Mouse (Mus musculus) heart, embryonic 13.5 days (tissue): ENCODE results near the gene Zfp326. TPM values are rescaled to one million over a fixed set of nuclear protein-coding genes. Genes with fewer than 3 reads are reported as not detected.
A peak's percentile ranks its signal among the peaks of the same experiment; 100 is the strongest.

Source experiments
- ATAC-seq: fragments of 200-750 bp; cut with Nextera tagmentation; 2 replicates; pipeline ENCODE4 v1.8.0; 2017; ENCODE audit warnings: moderate TSS enrichment; ENCODE audit not compliant: insufficient number of reproducible peaks, low FRiP score, low TSS enrichment; ENCODE audit errors: extremely low read depth
- H3K27ac ChIP-seq: fragments of 300-500 bp; sonication (generic); replicated peaks from 2 replicates; pipeline ENCODE4 v1.5.1; 2015; ENCODE audit warnings: moderate library complexity, mild to moderate bottlenecking, inconsistent platforms
- H3K27me3 ChIP-seq: fragments of 300-500 bp; sonication (generic); replicated peaks from 2 replicates; pipeline ENCODE4 v1.6.1; 2015; ENCODE audit warnings: mild to moderate bottlenecking, inconsistent platforms
- H3K36me3 ChIP-seq: fragments of 300-500 bp; sonication (generic); 2 replicates; pipeline ENCODE4 v1.6.1; 2015; ENCODE audit warnings: mild to moderate bottlenecking, inconsistent platforms
- H3K4me1 ChIP-seq: fragments of 300-500 bp; sonication (generic); 2 replicates; pipeline ENCODE4 v1.6.1; 2015; ENCODE audit warnings: inconsistent platforms
- H3K4me2 ChIP-seq: fragments of 300-500 bp; sonication (generic); 2 replicates; pipeline ENCODE4 v1.6.1; 2015; ENCODE audit warnings: inconsistent platforms, mild to moderate bottlenecking, moderate library complexity
- H3K4me3 ChIP-seq: fragments of 300-500 bp; sonication (generic); 2 replicates; pipeline ENCODE4 v1.5.1; 2015; ENCODE audit warnings: moderate library complexity, mild to moderate bottlenecking, inconsistent platforms
- H3K9ac ChIP-seq: fragments of 300-500 bp; sonication (generic); 2 replicates; pipeline ENCODE4 v1.6.1; 2015; ENCODE audit warnings: inconsistent platforms, mild to moderate bottlenecking, moderate library complexity
- H3K9me3 ChIP-seq: fragments of 300-500 bp; sonication (generic); 2 replicates; pipeline ENCODE4 v1.6.1; 2016; ENCODE audit warnings: inconsistent platforms
- WGBS: fragments of 180-500 bp; shearing (Covaris S2); methylation state at CpG from one replicate; pipeline ENCODE4 v1.1.7; 2015; ENCODE audit warnings: mixed read lengths; 5-methylcytosine and 5-hydroxymethylcytosine counted together
- polyA plus RNA-seq: library from polyadenylated mRNA; unstranded; fragments of >200 nt; fragmentation: Nextera tagmentation; extraction: Ambion mirVana; gene quantifications from 2 replicates; pipeline ENCODE4 v1.2.1, GENCODE M21; 2015

Zfp326 gene
- polyA plus RNA-seq, 1 experiment from 2014 or later: 24.2 TPM

DNA sequence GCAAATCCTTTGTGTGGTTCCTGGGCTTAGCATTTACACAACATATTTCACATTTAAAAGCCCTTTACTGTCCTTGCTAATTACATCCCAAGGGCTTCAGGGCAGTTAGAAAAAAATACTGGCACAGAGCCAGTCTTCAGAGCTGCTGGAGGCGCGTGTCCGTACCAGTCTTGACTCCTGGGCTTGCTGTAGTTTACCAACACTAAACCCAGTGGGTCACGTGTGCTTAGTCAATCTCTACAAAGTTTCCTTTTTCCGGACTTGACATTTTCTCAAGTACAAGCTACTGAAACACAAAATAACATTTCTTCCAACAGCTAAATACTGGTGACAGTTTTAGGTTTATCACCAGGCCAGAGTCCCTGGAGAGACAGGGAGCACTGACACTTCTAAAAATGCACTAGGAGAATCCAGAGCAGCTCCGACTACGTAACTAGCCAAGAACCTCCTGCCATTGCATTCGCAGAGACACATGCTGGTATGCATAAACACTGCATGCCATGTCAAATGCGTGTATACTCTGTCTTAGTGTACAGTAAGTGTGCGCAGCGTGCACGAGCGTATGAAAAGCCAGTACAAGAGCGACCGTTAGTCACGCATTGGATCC is 8.4 kb upstream of the Zfp326 start:
- H3K9me3 ChIP-seq: no peaks in the 10 kb centered on the region
- WGBS: 49% methylated on average over 16 of the region's 16 CpGs
- no peak overlapping the region for H3K4me3 ChIP-seq
- peak overlapping the region; percentile 20; the same call in 1 of the 2 replicates for H3K9ac ChIP-seq
- H3K27me3 ChIP-seq: peaks cover 18% of the 10 kb centered on the region; the same call in 1 of the 2 replicates
- H3K36me3 ChIP-seq: no peaks in the 10 kb centered on the region
- ATAC-seq: peak; percentile 51; the same call in 1 of the 2 replicates
- peak overlapping the region; percentile 63 for H3K27ac ChIP-seq
- peaks cover 16% of the 10 kb centered on the region for H3K4me1 ChIP-seq
- H3K4me2 ChIP-seq: peak overlapping the region; percentile 43

DNA sequence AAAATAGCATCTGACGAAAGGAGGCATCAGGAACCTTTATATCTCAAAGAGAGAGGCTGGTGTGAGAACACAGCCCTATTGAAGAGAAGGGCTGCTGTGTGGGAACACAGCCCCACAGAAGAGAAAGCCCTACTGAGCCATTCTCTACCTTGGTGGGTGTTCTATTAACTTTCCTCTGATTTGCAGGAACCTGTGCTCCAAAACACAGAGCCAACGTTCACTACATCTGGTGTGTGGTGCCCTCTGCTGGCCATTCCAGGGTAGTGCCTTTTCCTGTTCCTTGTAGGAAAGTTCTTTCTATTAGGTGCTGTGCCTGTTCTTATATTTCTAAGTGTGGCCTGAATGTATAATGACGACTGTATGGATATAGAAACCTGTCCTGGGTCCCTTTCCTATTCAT is 7.8 kb upstream of the Zfp326 start:
- no peak overlapping the region for H3K4me3 ChIP-seq
- H3K36me3 ChIP-seq: no peaks in the 10 kb centered on the region
- WGBS: 29% methylated on average over 3 of the region's 3 CpGs
- H3K9ac ChIP-seq: no peak overlapping the region
- peaks cover 18% of the 10 kb centered on the region; the same call in 1 of the 2 replicates for H3K27me3 ChIP-seq
- peaks cover 18% of the 10 kb centered on the region for H3K4me1 ChIP-seq
- H3K9me3 ChIP-seq: no peaks in the 10 kb centered on the region
- peak overlapping the region; percentile 63 for H3K27ac ChIP-seq
- no peak for ATAC-seq
- H3K4me2 ChIP-seq: peak overlapping the region; percentile 43

DNA sequence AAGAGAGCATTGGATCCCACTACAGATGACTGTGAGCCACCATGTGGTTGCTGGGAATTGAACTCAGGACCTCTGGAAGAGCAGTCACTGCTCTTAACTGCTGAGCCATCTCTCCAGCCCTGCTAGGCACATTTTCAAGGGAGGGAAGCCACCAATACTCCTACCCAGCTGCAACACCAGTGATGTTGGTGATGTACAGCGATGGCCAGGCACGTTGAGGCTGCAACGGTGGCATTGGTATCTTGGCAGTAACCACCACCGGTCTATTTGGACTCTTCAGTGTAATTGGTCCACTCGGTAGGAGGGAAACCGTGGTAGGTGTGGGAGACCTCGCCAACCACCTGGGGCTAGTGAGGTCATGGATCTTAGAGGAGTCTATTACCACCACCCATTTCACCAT is 6.6 kb upstream of the Zfp326 start:
- Histone ChIP-seq H3K4me2 (no peak overlapping the region), H3K9ac (no peak overlapping the region), H3K4me3 (no peak overlapping the region), H3K36me3 (no peaks in the 10 kb centered on the region), H3K27ac (no peak overlapping the region), H3K27me3 (peaks cover 21% of the 10 kb centered on the region; the same call in 1 of the 2 replicates), H3K9me3 (no peaks in the 10 kb centered on the region), H3K4me1 (peaks cover 18% of the 10 kb centered on the region)
- WGBS: 81% methylated on average over 7 of the region's 7 CpGs
- no peak for ATAC-seq

DNA sequence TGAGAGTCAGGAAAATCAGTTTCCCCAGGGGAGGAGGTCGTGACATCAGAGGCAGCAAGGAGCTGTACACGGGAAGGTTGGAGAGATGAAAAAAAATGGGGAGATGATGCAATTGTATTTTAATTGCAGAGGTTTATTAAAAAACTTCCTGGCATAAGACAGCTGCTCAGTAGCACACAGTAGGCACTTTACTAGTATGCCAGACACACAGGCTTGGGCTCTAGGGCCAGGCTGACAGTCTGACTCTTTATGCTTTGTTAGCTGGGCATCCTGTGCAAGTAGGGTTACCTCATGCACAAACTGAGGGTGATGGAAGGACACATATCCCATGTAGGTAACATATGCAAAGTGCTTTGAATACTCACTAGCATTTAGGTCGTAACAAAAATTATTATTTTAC is 5.2 kb upstream of the Zfp326 start:
- Histone ChIP-seq H3K4me2 (no peak overlapping the region), H3K9ac (no peak overlapping the region), H3K36me3 (no peaks in the 10 kb centered on the region), H3K27me3 (peaks cover 20% of the 10 kb centered on the region; the same call in 1 of the 2 replicates), H3K27ac (no peak overlapping the region), H3K9me3 (no peaks in the 10 kb centered on the region), H3K4me3 (no peak overlapping the region), H3K4me1 (peaks cover 23% of the 10 kb centered on the region)
- ATAC-seq: no peak
- 72% methylated on average over 3 of the region's 3 CpGs for WGBS

DNA sequence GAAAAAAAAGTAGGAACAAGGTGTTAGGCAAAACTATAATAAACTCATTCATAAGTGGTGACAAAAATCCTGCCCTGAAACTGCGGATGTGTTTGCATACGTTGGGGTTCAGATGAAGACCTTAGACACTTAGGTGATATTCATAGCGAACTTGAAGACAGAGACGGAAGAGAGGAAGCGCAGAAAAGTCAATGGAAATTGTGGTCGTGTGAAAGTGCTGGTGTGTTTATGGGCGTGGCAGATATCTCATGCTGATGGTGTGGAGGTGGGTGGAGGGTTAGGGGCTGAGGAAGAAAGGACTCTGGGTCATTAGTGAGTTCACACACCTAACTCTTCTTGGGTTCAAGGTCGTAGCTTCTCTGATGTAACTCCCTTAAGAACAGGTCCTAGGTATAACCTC is 4.2 kb upstream of the Zfp326 start:
- H3K27ac ChIP-seq: no peak overlapping the region
- WGBS: 78% methylated on average over 8 of the region's 8 CpGs
- peaks cover 17% of the 10 kb centered on the region; the same call in 1 of the 2 replicates for H3K27me3 ChIP-seq
- no peak overlapping the region for H3K4me2 ChIP-seq
- H3K4me3 ChIP-seq: no peak overlapping the region
- no peaks in the 10 kb centered on the region for H3K36me3 ChIP-seq
- peaks cover 23% of the 10 kb centered on the region for H3K4me1 ChIP-seq
- H3K9me3 ChIP-seq: no peaks in the 10 kb centered on the region
- no peak for ATAC-seq
- no peak overlapping the region for H3K9ac ChIP-seq

DNA sequence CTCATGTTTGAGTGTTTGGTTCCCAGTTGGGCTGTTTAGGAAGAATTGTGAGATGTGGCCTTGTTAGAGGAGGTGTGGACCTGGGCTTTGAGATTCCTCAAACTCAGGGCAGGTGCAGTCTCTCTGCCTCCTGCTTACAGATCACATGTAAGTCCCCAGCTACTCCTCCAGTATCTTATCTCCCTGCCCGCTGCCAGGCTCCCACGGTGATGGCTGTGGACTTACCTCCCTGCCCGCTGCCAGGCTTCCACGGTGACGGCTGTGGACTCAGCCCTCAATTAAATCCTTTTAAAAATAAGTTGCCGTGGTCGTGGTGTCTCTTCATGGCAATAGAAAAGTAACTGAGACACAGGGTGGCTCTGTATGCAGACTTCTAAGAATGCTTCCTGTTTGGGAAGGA is 3.4 kb upstream of the Zfp326 start:
- H3K4me1 ChIP-seq: peaks cover 21% of the 10 kb centered on the region
- no peak overlapping the region for H3K27ac ChIP-seq
- H3K27me3 ChIP-seq: peaks cover 17% of the 10 kb centered on the region; the same call in 1 of the 2 replicates
- H3K9ac ChIP-seq: 0 out of 2 replicates have a peak overlapping the region, but pooled peaks have one; percentile 19
- ATAC-seq: no peak
- H3K36me3 ChIP-seq: no peaks in the 10 kb centered on the region
- no peak overlapping the region for H3K4me3 ChIP-seq
- WGBS: 36% methylated on average over 7 of the region's 7 CpGs
- no peaks in the 10 kb centered on the region for H3K9me3 ChIP-seq
- H3K4me2 ChIP-seq: no peak overlapping the region

DNA sequence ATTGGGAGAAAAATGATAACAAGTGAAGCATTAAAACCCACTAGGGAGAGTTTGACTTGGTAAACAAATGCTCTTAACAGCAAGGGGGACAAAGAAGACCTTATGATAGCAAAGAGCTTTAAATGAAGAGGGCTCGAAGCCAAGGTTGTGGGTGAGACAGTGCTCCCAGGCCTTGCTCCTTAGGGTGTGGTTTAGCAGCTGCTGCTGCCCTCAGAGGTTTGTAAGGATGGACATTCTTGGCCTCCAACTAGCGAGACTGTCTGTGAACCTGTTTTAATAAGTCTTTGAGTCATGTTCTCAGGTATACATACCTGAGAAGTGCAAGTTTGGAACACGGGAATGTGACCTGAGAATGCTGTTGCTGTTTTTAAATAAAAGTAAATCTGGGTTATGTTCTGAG is 2.6 kb upstream of the Zfp326 start:
- WGBS: 69% methylated on average over 3 of the region's 3 CpGs
- Histone ChIP-seq H3K9ac (no peak overlapping the region), H3K27ac (no peak overlapping the region), H3K4me3 (no peak overlapping the region), H3K36me3 (no peaks in the 10 kb centered on the region), H3K9me3 (no peaks in the 10 kb centered on the region), H3K27me3 (peaks cover 17% of the 10 kb centered on the region; the same call in 1 of the 2 replicates), H3K4me1 (peaks cover 23% of the 10 kb centered on the region), H3K4me2 (no peak overlapping the region)
- ATAC-seq: no peak

DNA sequence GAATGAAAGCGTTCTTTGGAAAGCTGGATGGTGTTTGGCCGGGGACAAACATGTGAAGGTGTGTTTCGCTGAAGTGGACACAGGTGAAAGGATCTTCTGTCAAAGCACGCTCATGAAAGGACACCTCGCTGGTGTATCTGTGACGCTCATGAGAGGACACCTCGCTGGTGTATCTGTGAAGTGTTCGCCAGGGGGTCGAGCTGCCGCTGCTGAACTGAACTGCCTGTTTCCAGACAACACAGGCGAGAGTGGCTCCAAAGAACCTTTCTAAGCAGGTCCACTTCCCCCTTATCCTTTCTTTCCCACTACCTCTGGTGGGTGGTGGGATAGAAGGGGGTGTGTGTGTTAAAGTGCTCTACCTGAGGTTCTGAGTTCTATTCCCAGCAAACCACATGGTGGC is 1.9 kb upstream of the Zfp326 start:
- no peak for ATAC-seq
- H3K4me1 ChIP-seq: peaks cover 28% of the 10 kb centered on the region
- H3K9ac ChIP-seq: no peak overlapping the region
- no peak overlapping the region for H3K4me2 ChIP-seq
- H3K36me3 ChIP-seq: 0 out of 2 replicates have a peak, but pooled peaks cover under 1% of the 10 kb centered on the region
- H3K9me3 ChIP-seq: no peaks in the 10 kb centered on the region
- 92% methylated on average over 11 of the region's 11 CpGs for WGBS
- H3K27ac ChIP-seq: no peak overlapping the region
- H3K27me3 ChIP-seq: peaks cover 16% of the 10 kb centered on the region; the same call in 1 of the 2 replicates
- H3K4me3 ChIP-seq: no peak overlapping the region

DNA sequence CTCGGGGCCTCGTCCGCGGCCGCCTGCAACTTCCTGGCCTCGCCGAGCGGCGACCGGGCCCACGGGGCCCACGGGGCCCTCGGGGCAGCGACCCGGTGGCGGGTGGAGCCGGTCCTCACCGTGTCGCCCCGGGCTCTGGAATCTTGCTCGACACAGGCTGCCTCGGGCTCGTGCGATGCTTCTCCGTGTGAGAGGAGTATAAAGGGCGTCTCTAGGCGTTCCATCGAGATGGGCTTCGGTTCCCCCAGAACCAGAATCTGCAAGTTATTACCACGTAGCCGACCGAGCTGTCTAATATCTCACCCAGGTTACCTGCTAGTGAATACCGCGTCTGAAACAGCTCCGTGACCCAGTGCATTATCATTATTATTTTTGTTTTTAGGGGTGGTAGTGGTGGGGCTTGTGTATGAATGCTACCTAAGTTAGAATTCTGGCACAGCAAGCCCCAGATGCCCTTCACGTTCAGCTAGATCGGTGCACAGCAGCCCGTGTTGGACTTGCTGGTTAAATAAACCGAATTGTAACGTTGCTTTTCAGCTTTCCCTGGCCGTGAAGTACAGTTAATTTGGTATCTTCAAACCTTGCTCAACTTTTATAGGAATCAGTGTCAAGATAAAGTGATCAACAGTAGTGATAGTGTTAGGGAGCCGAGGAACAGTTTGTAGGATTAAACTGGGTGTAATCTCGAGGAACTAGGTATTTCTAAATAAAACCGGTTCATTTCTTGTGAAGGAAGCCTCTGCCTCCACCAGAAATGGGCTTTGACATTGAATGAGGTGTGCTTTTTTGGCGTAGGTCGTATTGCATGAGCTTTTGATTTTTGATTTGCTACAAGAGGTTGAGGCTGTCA is 785 bp downstream of the Zfp326 start:
- no peaks in the 10 kb centered on the region for H3K9me3 ChIP-seq
- peaks cover 42% of the 10 kb centered on the region for H3K4me1 ChIP-seq
- H3K9ac ChIP-seq: peak overlapping the region; percentile 100
- ATAC-seq: no peak
- H3K4me2 ChIP-seq: peak overlapping the region; percentile 80
- H3K27me3 ChIP-seq: 0 out of 2 replicates have a peak, but pooled peaks cover 3% of the 10 kb centered on the region
- H3K36me3 ChIP-seq: peaks cover 12% of the 10 kb centered on the region
- H3K27ac ChIP-seq: peak overlapping the region; percentile 92
- under 1% methylated on average over 46 of the region's 46 CpGs for WGBS
- H3K4me3 ChIP-seq: peak overlapping the region; percentile 99

DNA sequence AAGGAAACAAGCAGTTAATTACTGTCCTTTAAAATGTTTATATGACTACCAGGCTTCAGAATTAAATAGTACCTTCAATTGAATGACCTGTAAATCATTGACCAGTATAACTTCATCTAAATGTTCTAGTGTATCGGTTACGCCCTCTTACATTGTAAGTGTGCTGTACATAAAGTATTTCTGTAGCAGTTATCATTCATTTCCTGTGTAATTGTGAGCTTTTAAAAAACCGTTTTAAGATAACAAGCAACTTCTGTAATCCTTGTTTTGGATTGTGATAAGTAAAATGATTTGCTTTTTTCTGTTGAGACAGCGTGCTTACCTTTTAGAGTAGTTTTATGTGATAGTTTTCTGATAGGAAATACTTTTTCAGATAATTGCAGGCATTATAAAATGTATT is 11.0 kb downstream of the Zfp326 start:
- no peak overlapping the region for H3K4me3 ChIP-seq
- H3K9me3 ChIP-seq: no peaks in the 10 kb centered on the region
- no peak for ATAC-seq
- peaks cover 32% of the 10 kb centered on the region for H3K4me1 ChIP-seq
- 69% methylated on average over 4 of the region's 4 CpGs for WGBS
- no peak overlapping the region for H3K27ac ChIP-seq
- no peak overlapping the region for H3K9ac ChIP-seq
- H3K36me3 ChIP-seq: peaks cover 39% of the 10 kb centered on the region
- no peak overlapping the region for H3K4me2 ChIP-seq
- no peaks in the 10 kb centered on the region for H3K27me3 ChIP-seq

DNA sequence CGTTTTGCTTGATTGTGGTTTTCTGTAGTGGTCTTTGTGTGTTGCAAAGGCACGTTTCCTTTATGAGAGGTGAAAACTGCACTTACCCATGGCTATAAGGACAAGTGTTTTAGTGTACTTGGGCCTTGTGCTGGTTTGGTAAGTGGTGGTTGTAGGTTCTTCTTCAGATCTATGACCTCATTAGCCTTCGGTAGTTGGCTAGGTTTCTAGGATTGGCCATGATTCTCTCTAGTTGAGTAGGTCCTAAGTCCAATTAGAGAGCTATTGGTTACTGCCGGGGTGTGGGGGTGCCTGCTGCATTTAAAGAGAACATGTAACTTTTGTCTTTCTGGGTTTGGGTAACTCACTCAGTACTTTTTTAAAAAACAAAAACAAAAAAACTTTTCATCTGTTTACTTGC is 21.8 kb downstream of the Zfp326 start:
- H3K36me3 ChIP-seq: peaks cover 61% of the 10 kb centered on the region
- ATAC-seq: no peak
- no peak overlapping the region for H3K4me2 ChIP-seq
- no peak overlapping the region for H3K4me3 ChIP-seq
- no peaks in the 10 kb centered on the region for H3K27me3 ChIP-seq
- no peak overlapping the region for H3K9ac ChIP-seq
- WGBS: 93% methylated on average over 4 of the region's 4 CpGs
- no peaks in the 10 kb centered on the region for H3K9me3 ChIP-seq
- H3K27ac ChIP-seq: no peak overlapping the region
- H3K4me1 ChIP-seq: peaks cover 14% of the 10 kb centered on the region
